Mouse (Mus musculus) Muller cell, postnatal 12 days (primary cell): ENCODE measurements around the gene Hspb6.

Experiments
- DNase-seq: peaks from one replicate; pipeline ENCODE4 v3.0.0-alpha.2; 2015; ENCODE audit errors: inconsistent ontology term

Gene Hspb6

GRCm38 (mm10) chr7:30552102-30553020 lies at the start of gene Hspb6, which contains the start of gene Proser3:
TSS of gene Hspb6 (plus strand) at chr7:30552178.
TSS of gene Proser3 (minus strand) at chr7:30552299.
- peak; percentile 97 for DNase-seq

GRCm38 (mm10) chr7:30508061-30508460 lies 43.9 kb upstream of the Hspb6 start:
- no peak for DNase-seq

GRCm38 (mm10) chr7:30515003-30515760 lies 36.8 kb upstream of the Hspb6 start:
- no peak for DNase-seq

GRCm38 (mm10) chr7:30518325-30518724 lies 33.7 kb upstream of the Hspb6 start:
- no peak for DNase-seq

- no peak for DNase-seq
Observed at GRCm38 (mm10) chr7:30520396-30520795, 31.6 kb upstream of the Hspb6 start.

GRCm38 (mm10) chr7:30520856-30521255 lies 31.1 kb upstream of the Hspb6 start:
- DNase-seq = no peak

GRCm38 (mm10) chr7:30522871-30523270 lies 29.1 kb upstream of the Hspb6 start:
- no peak for DNase-seq

- no peak for DNase-seq
Observed at GRCm38 (mm10) chr7:30524487-30524886, 27.5 kb upstream of the Hspb6 start.

GRCm38 (mm10) chr7:30525954-30526353 lies 26.0 kb upstream of the Hspb6 start:
- DNase-seq = no peak

- no peak for DNase-seq
Observed at GRCm38 (mm10) chr7:30526399-30526798, 25.6 kb upstream of the Hspb6 start.

- no peak for DNase-seq
Observed at GRCm38 (mm10) chr7:30526981-30527380, 25.0 kb upstream of the Hspb6 start.

GRCm38 (mm10) chr7:30531291-30531815 lies 20.6 kb upstream of the Hspb6 start:
- DNase-seq = no peak

- peak; percentile 57 for DNase-seq
Observed at GRCm38 (mm10) chr7:30532931-30533330, 19.0 kb upstream of the Hspb6 start.

- DNase-seq = no peak
Observed at GRCm38 (mm10) chr7:30533941-30534632, 17.9 kb upstream of the Hspb6 start.

- DNase-seq = peak; percentile 99
Observed at GRCm38 (mm10) chr7:30534633-30535577, 17.1 kb upstream of the Hspb6 start, which contains the start of gene Arhgap33. TSS of gene Arhgap33 (minus strand) at chr7:30535060.

- no peak for DNase-seq
Observed at GRCm38 (mm10) chr7:30540572-30540971, 11.4 kb upstream of the Hspb6 start.

GRCm38 (mm10) chr7:30544327-30544726 lies 7.7 kb upstream of the Hspb6 start:
- no peak for DNase-seq

GRCm38 (mm10) chr7:30549880-30550279 lies 2.1 kb upstream of the Hspb6 start:
- no peak for DNase-seq

- no peak for DNase-seq
Observed at GRCm38 (mm10) chr7:30550603-30551002, 1.4 kb upstream of the Hspb6 start.

- DNase-seq = no peak
Observed at GRCm38 (mm10) chr7:30551445-30552101, 405 bp upstream of the Hspb6 start.
